Mouse (Mus musculus) urinary bladder, adult 2 months (tissue): ENCODE data around the gene Auts2. TPM values are rescaled to one million over a fixed set of nuclear protein-coding genes. Genes with fewer than 3 reads are reported as not detected.

Experiments
- DNase-seq: peaks from one replicate; pipeline ENCODE4 v3.0.0; 2022; ENCODE audit warnings: low spot score
- polyA plus RNA-seq: library from polyadenylated mRNA; depleted of rRNA; stranded (reverse); fragments of >200 nt; gene quantifications from 2 replicates; pipeline ENCODE4 v1.2.3, GENCODE M21; 2012

Auts2 gene
- polyA plus RNA-seq, 1 experiment = 15.1 TPM

- no peak for DNase-seq
Observed at GRCm38 (mm10) chr5:131839657-131840315, 703.4 kb downstream of the Auts2 start.

DNA sequence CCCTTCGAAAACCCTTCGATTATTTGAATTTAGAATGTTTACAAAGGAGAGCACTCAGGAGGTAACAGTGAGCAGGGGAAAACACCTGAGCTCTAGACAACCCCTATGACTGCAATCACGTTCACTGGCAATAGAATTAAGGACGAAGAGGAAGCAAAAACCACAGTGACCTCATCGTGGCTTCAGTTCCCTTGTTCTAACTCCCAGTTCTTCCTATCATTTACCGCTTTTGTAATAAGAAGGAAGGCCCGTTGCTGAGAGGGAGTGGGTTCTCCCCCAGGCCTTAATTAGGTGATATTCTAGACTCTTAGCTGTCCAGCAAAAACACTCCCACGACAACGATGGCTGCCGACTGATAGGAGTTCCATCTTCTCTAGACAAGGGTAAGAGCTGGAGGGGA lies 704.1 kb downstream of the Auts2 start:
- DNase-seq = no peak

DNA sequence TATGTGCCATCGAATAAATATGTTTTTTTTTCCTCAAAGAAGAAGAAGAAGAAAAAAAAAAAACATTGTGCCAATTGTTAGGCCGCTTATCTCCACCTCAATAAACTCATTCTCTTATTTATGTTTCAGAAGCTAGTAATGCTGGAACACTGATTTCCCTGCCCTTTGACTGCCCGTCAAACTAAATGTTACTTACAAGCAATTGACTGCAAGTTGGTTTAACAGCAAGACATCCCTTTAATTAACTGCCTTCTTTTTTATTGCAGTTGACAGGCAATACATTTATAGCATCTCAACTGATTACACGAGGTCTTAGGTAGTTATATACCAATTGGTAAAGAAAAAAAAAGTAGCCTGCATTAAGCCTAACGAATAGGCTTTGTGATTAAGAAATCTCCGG lies 705.1 kb downstream of the Auts2 start:
- DNase-seq = no peak

DNA sequence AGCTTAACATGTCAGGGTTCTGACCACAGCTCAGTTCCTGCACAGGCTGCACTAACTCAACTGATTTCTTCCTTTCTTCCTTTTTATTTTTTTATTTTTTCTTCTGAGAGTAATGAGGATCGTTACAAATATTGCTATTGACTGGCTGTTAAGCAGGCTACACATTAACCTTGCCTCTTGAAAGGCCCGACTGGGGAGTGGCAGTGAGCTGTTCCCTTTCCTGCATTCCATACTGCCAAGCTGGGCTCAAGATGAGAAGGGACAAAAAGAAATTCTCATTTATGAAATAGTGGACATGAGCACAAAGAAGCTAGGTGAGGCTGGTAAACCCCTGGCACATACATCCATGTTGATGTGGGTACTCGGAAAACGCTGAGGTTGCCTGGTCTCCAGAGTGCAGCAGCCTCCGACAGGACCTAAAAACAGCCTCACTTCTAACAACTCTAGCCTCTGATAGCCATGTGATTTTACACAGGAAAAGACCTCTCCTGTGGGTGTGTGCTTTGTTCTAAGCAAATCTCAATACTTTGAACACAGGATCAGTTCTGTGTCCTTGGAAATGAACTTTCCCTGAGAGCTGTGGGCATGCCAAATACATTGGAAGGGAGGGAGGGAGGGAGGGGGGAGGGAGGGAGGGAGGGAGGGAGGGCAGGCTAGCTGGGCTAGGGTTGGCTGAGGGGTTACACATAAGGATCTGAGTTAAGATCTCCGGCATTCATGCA lies 707.0 kb downstream of the Auts2 start:
- DNase-seq = no peak

GRCm38 (mm10) chr5:131832891-131833876 lies 710.0 kb downstream of the Auts2 start:
- no peak for DNase-seq

DNA sequence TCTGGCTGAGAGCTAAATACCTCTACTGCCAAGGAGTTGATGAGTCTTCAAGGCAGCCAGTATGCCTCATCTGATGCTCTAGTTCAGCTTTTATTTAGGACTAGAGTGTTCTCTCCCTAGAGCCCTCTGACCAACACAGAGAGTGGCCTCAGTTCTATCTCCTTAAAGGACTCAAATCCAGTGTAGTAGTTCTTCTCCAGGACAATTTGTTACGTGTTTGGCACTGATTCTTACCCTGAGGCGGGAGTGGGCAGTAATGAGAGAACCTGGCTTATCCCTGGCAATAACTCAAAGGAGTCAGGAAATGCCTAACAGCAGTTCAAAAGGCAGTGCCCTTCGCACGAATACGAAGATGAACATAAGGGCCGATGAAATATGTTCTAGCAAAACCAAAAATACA lies 713.0 kb downstream of the Auts2 start:
- no peak for DNase-seq

GRCm38 (mm10) chr5:131829248-131829647 lies 713.9 kb downstream of the Auts2 start:
- DNase-seq = peak; percentile 43

GRCm38 (mm10) chr5:131828607-131829006 lies 714.5 kb downstream of the Auts2 start:
- DNase-seq = no peak

- DNase-seq = no peak
Observed at GRCm38 (mm10) chr5:131826362-131827261, 716.5 kb downstream of the Auts2 start.

DNA sequence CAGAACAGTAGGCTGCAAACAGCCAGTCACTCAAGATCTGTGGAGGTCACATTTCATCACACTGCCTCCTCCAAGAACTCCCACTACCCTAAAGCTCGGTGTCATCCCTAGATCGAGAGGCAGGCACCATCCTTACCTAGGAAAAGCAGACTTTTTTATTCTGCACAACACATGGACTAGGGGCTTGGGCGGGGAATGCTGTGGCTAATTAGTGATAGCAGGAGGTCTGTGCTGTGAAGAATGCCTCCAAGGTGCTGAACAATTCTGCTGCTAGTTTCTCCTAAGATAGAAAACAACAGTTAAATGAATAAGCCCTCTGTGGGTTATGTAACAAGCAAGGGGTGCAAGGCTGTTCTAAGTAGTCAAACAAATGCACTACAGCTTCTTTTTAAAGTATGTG lies 717.7 kb downstream of the Auts2 start:
- DNase-seq = no peak

- DNase-seq = no peak
Observed at GRCm38 (mm10) chr5:131824197-131824991, 718.8 kb downstream of the Auts2 start.

- no peak for DNase-seq
Observed at GRCm38 (mm10) chr5:131821461-131821860, 721.7 kb downstream of the Auts2 start.

- DNase-seq = no peak
Observed at GRCm38 (mm10) chr5:131819251-131819691, 723.9 kb downstream of the Auts2 start.

GRCm38 (mm10) chr5:131815498-131815897 lies 727.6 kb downstream of the Auts2 start:
- DNase-seq = no peak

- DNase-seq = no peak
Observed at GRCm38 (mm10) chr5:131814503-131815003, 728.6 kb downstream of the Auts2 start.

- DNase-seq = no peak
Observed at GRCm38 (mm10) chr5:131813952-131814502, 729.1 kb downstream of the Auts2 start.

- no peak for DNase-seq
Observed at GRCm38 (mm10) chr5:131813331-131813781, 729.8 kb downstream of the Auts2 start.

DNA sequence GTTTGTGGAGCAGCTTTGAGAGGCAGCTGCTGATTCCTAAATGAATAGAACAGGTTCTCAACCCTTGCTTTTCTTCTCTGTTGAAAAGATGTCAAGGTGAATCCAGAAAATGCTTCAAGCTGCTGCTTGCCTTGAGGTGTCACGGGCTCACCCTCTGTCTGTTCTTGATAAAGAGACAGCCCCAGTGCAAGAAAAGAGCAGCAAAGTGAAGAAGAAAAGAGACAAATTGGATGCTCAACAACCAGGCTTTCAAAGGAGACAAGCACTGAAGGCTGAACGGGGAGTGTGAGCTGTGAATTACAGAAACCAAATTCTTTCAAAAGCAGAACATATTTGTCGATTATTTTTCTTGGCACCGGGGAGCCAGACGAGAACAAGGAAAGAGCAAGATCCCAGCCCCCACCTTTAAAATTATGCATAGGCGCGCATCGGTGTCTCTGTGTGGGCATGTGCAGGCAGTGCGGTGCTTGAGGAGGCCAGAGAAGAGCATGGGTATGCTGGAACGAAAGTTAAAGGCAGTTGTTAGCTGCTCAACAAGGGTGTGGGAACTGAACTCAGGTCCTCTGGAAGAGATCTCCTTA lies 730.6 kb downstream of the Auts2 start:
- DNase-seq = no peak

DNA sequence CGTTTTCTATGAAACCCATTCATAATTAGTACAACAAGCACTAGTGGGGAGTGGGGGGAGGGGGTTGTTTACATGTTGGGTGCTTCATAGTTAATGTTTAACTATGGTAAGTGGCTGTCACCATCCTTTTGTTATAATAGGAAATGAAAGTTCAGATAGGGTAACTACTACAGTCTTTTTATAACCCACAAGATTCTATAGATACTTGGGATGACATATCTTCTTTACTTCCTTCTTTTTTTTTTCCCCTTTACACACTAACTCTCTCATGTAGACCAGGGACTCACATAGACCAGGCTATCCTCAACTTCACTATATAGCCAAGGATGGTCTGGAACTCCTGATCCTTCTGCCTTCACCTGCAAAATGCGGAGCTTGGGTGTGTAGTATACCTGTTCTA lies 736.8 kb downstream of the Auts2 start:
- no peak for DNase-seq
